Mouse (Mus musculus) testis, adult 10 weeks (tissue): Measurements from ENCODE around the gene Lrrc47. TPM values are rescaled to one million over a fixed set of nuclear protein-coding genes. Genes with fewer than 3 reads are reported as not detected.

ENCODE experiments used
- polyA plus RNA-seq: library from polyadenylated mRNA; stranded (reverse); fragments of 350-450 nt; fragmentation: Illumina TruSeq; extraction: RNeasy Lipid Tissue Mini Kit (QIAGEN cat#74804); gene quantifications from one replicate; pipeline ENCODE4 v1.2.3, GENCODE M21; 2014; ENCODE audit warnings: low read depth, low replicate concordance

Lrrc47 gene
- 21.1 TPM for polyA plus RNA-seq

DNA sequence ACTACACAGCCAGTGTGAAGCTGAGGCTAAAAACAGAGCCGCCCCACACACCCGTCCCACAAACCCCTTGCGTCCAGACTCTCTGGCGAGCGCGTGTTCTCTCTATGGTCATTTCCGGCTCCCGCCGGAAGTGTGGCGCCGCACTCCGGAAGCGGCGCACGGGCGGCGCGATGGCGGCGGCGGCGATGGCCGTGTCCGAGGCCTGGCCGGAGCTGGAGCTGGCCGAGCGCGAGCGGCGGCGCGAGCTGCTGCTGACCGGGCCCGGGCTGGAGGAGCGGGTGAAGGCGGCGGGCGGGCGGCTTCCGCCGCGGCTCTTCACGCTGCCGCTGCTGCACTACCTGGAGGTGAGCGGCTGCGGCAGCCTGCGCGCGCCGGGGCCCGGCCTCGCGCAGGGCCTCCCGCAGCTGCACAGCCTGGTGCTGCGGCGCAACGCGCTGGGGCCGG lies at the start of gene Lrrc47:
Gene Lrrc47, plus strand, starts transcription at position 86 of the 444 bp plus-strand sequence.

DNA sequence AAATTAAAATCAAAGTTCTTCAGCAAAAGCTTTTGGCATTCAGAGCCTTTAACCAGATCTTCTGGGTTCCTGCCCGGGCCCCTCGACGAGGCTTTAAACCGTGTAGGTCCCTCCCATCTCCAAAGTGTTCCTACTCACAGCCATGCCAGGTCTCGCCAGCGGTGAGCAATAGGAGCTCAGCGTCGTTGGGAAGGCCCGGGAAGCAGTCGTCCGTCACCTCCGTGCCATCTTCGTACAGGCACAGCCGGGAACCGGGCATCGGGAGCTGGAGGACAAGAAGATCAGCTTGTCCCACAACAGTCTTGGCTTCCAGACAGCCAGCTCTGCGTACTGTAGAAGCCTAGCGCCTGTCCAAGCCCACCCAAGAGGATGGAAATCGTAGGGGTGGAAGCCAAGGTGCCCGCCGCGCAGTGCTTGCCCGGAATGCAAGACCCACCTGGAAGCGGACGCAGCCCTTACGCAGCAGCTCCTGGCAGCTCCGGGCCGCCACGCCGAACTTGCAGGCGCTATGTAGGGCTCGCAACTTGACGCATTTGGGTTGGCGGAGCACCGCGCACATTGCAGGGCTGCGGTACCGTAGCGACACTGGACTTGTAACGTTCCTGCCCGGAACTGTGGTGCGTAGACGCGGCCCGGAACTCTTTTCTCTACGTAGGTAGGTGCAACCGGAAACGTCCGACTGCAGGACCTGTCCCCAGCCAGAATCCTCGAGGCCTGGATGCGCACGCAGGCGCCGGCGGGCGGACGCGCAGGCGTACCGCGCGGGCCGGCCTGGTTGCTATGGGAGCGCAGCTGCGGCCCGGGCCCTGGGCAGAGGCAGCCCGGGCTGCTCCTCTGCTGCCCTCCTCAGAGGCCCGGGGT lies 36.9 kb upstream of the Lrrc47 start, which contains the start of the genes Dffb and Cep104:
Gene Dffb, minus strand, starts transcription at position 696 of the 861 bp plus-strand sequence.
Gene Cep104, plus strand, starts transcription at position 764 of the 861 bp plus-strand sequence.

DNA sequence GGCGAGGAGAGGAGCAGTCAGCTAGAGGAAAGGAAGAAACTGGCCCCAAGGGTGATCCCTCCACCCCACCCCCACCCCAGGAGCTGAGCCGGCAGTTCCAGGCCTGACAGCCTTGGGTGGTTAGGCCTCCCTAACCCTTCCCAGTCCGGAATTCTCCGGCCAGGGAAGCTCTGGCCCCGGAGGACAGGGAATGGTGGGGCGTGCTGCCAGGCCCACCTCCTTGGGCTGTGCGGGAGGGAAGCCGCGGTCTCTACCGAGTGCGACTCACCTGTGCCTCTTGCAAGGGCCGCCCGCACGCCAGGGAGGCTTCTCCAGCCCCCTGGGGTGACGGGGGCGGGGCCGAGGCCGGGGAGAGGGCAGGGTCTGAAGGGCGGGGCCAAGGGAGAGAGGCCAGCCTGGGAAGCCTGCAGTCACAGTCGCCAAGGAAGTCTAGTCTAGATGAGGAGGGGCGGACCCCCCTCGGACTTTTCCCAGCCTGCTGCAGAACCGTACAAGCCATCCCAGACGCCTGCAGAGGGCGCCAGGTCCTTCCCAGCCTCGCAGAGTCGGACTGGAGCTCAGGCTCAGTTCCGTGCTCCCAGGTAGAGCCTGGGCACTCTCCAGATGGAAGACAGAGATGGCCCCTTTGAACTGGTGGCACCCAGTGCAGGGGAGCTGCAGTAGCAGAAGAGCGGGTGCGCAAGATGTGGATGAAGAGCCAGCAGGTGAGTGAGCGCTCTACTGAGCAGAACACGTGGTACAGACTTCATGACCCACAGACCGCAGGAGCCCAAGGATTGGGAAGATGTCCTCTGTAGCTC lies 14.3 kb downstream of the Lrrc47 start, which contains the start of gene Smim1:
Gene Smim1, minus strand, starts transcription at position 590 of the 800 bp plus-strand sequence.

DNA sequence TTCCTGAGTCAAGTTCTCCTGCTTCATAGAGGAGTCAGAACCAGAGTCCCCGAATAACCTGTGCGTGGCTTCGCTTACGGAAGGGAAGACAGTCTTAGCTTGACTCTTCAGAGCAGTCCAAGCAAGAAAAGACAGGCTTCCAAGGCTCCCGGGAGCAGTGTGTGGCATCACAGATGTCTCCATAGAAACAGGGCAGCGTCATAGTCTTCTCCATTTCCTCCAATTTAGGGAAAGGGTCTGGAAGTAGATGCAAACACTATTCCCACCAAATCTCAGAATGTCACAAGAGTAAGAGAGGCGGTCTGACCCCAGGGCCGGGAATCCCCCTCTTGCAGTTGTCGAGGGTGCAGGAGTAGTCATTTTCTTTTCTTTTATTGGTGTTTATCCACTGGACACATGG lies 31.0 kb downstream of the Lrrc47 start, which contains the start of gene Ccdc27:
Gene Ccdc27, minus strand, starts transcription at position 101 of the 400 bp plus-strand sequence.

Other genes with a start within 250 kb of the Lrrc47 start
- 33.3 TPM for gene A430005L14Rik, start 54.5 kb upstream of the Lrrc47 start, polyA plus RNA-seq
- gene Dffb, start 36.6 kb upstream of the Lrrc47 start, polyA plus RNA-seq = 2.1 TPM
- 46.3 TPM for gene Cep104, start 36.5 kb upstream of the Lrrc47 start, polyA plus RNA-seq
- 0.59 TPM for gene Smim1, start 14.5 kb downstream of the Lrrc47 start, polyA plus RNA-seq
- 21.7 TPM for gene Ccdc27, start 30.9 kb downstream of the Lrrc47 start, polyA plus RNA-seq
- not detected for gene Trp73, start 128.5 kb downstream of the Lrrc47 start, polyA plus RNA-seq
- gene Wrap73, start 130.6 kb downstream of the Lrrc47 start, polyA plus RNA-seq = 1.1 TPM
- gene Tprgl, start 148.9 kb downstream of the Lrrc47 start, polyA plus RNA-seq = 127 TPM
- gene Megf6, start 159.0 kb downstream of the Lrrc47 start, polyA plus RNA-seq = 0.04 TPM